Mouse (Mus musculus): ENCODE measurements around the gene Knstrn.

GRCm38 (mm10) chr2:118887845-118888548, 74.2 kb downstream of the Knstrn start:
- no peak for TF ChIP-seq CTCF (IDR thresholded peaks at IDR 0.05; ENCODE audit: low read depth)
- no peak for TF ChIP-seq EP300 (IDR thresholded peaks at IDR 0.05; ENCODE audit: low read depth)
